Mouse (Mus musculus) ovary, adult 2 months (tissue): Measurements from ENCODE around the gene St3gal5. TPM values are rescaled to one million over a fixed set of nuclear protein-coding genes. Genes with fewer than 3 reads are reported as not detected.

Experiments used
- polyA plus RNA-seq: library from polyadenylated mRNA; depleted of rRNA; stranded (reverse); fragments of >200 nt; gene quantifications from 2 replicates; pipeline ENCODE4 v1.2.3, GENCODE M21; 2012; rRNA removed

St3gal5 gene
- polyA plus RNA-seq = 194 and 215 TPM in 2 replicates

GRCm38 (mm10) chr6:72097181-72097995 lies at the start of gene St3gal5:
St3gal5 (plus strand) TSS chr6:72097592.

Other genes with a start within 250 kb of the St3gal5 start
- 6.9 and 10.0 TPM in 2 replicates for gene Ptcd3, start 188.8 kb upstream of the St3gal5 start, polyA plus RNA-seq
- 41.5 and 50.1 TPM in 2 replicates for gene Polr1a, start 188.5 kb upstream of the St3gal5 start, polyA plus RNA-seq
- 22.5 and 23.5 TPM in 2 replicates for gene Atoh8, start 138.0 kb downstream of the St3gal5 start, polyA plus RNA-seq
- gene Sftpb, start 207.0 kb downstream of the St3gal5 start, polyA plus RNA-seq = 0.70 and 1.3 TPM in 2 replicates
- 21.4 and 22.0 TPM in 2 replicates for gene Usp39, start 247.6 kb downstream of the St3gal5 start, polyA plus RNA-seq
- 20.0 and 22.8 TPM in 2 replicates for gene 0610030E20Rik, start 249.7 kb downstream of the St3gal5 start, polyA plus RNA-seq